Mouse (Mus musculus): ENCODE data around the gene Sim1.

Sim1 gene

GRCm38 (mm10) chr10:50901601-50902475 lies 7.3 kb downstream of the Sim1 start:
- no peak for DNase-seq (ENCODE audit: low read depth, low spot score)

- DNase-seq (ENCODE audit: low read depth, low spot score), result no peak
These were observed 8.5 kb downstream of the Sim1 start for GRCm38 (mm10) chr10:50902741-50903715.

GRCm38 (mm10) chr10:50903846-50904763 lies 9.6 kb downstream of the Sim1 start:
- no peak for DNase-seq (ENCODE audit: low read depth, low spot score)

- no peak for DNase-seq (ENCODE audit: low read depth, low spot score)
These were observed 10.5 kb downstream of the Sim1 start for GRCm38 (mm10) chr10:50904764-50905701.

- DNase-seq (ENCODE audit: low read depth, low spot score), result no peak
These were observed 15.8 kb downstream of the Sim1 start for GRCm38 (mm10) chr10:50910400-50910799.

GRCm38 (mm10) chr10:50910861-50911410 lies 16.4 kb downstream of the Sim1 start:
- no peak for DNase-seq (ENCODE audit: low read depth, low spot score)

- DNase-seq (ENCODE audit: low read depth, low spot score), result no peak
These were observed 21.1 kb downstream of the Sim1 start for GRCm38 (mm10) chr10:50915607-50916006.

- no peak for DNase-seq (ENCODE audit: low read depth, low spot score)
These were observed 34.7 kb downstream of the Sim1 start for GRCm38 (mm10) chr10:50929281-50929680.

GRCm38 (mm10) chr10:50935673-50936072 lies 41.1 kb downstream of the Sim1 start:
- no peak for DNase-seq (ENCODE audit: low read depth, low spot score)

- no peak for DNase-seq (ENCODE audit: low read depth, low spot score)
These were observed 79.1 kb downstream of the Sim1 start for GRCm38 (mm10) chr10:50973625-50974024.

GRCm38 (mm10) chr10:50981849-50982248 lies 87.3 kb downstream of the Sim1 start:
- DNase-seq (ENCODE audit: low read depth, low spot score), result no peak

GRCm38 (mm10) chr10:50983620-50984019 lies 89.1 kb downstream of the Sim1 start:
- DNase-seq (ENCODE audit: low read depth, low spot score), result no peak

- DNase-seq (ENCODE audit: low read depth, low spot score), result no peak
These were observed 113.2 kb downstream of the Sim1 start for GRCm38 (mm10) chr10:51007798-51008197.

GRCm38 (mm10) chr10:51011391-51012150 lies 117.0 kb downstream of the Sim1 start:
- DNase-seq (ENCODE audit: low read depth, low spot score), result no peak

- DNase-seq (ENCODE audit: low read depth, low spot score), result no peak
These were observed 120.3 kb downstream of the Sim1 start for GRCm38 (mm10) chr10:51014901-51015300.

GRCm38 (mm10) chr10:51015362-51015761 lies 120.8 kb downstream of the Sim1 start:
- DNase-seq (ENCODE audit: low read depth, low spot score), result no peak

GRCm38 (mm10) chr10:51023308-51024279 lies 129.0 kb downstream of the Sim1 start:
- no peak for DNase-seq (ENCODE audit: low read depth, low spot score)

Measured in telencephalon, adult 2 months (tissue).